Mouse (Mus musculus): ENCODE data around the gene C2cd2. TPM values are rescaled to one million over a fixed set of nuclear protein-coding genes. Genes with fewer than 3 reads are reported as not detected.

Gene C2cd2
- polyA plus RNA-seq, 2 experiments: 14.2 to 21.7 TPM

DNA sequence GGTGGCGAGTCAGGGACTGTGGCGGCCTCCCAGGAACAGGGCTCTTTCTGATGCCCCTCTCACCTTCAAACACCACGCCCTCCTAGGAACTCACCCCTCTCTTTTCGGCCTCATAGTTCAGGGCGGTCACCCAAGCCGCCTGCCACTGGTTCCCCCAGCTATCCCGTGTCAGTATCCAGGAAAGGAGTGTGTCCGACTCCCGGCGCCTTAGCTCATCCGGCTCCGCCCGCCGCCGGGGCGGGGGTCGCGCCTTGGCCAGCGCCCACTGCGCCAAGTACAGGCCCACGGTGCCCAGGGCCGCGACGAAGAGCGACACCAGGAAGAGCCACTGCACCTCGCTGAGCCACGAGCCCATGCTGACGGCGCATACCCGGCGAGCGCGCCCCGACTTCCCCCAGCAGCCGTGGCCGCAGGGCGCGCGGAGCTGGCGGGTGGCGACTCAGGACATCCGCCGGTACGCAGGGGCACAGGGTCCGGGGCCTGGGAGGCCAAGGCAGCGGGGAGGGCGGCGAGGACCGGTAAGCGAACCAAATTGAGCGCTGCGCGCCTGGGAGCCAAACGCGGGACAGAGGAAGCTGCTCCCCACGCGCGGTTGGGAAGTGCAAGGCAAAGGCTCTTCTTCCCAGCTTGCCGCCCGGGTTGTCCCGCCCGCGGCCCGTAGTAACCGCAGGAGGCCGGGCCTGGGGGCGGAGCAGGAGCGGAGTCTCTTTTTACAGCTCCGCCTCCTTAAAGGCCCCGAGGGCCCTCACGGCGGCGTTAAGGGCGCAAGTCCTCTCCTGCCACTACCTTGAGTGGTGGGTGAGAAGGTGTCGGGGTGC is 40.2 kb downstream of the C2cd2 start:
- ATAC-seq (ENCODE audit: low FRiP score, low read depth) (peak; percentile 92), DNase-seq (ENCODE audit: low spot score) (peak; percentile 79)
- Histone ChIP-seq H3K9ac (ENCODE audit: low read depth, low read length, severe bottlenecking) (peak overlapping the region; percentile 86), H3K4me2 (replicated peaks; ENCODE audit: low read depth, low read length, severe bottlenecking) (peak overlapping the region; percentile 91), H3K27me3 (ENCODE audit: control insufficient read depth, insufficient read depth, low read length) (no peaks in the 10 kb centered on the region), H3K4me1 (ENCODE audit: control insufficient read depth, insufficient read depth, low read length) (no peaks in the 10 kb centered on the region; the same call in 1 of the 2 replicates), H3K27ac (replicated peaks; ENCODE audit: low read depth, low read length) (peak overlapping the region; percentile 80), H3K36me3 (ENCODE audit: control insufficient read depth, insufficient read depth, low read length) (no peaks in the 10 kb centered on the region), H3K4me3 (replicated peaks; ENCODE audit: low read length) (peak overlapping the region; percentile 85), H3K9me3 (ENCODE audit: control insufficient read depth, low read length) (no peaks in the 10 kb centered on the region)
- 0 out of 2 replicates have a peak, but pooled peaks have one; percentile 52 for TF ChIP-seq POLR2A (IDR thresholded peaks at IDR 0.05; ENCODE audit: borderline replicate concordance, extremely low read depth, insufficient read depth, insufficient read length)
- 0% methylated on average over 75 of the region's 75 CpGs for WGBS

- Histone ChIP-seq H3K4me3 (replicated peaks; ENCODE audit: low read length) (no peak overlapping the region), H3K4me1 (ENCODE audit: control insufficient read depth, insufficient read depth, low read length) (no peaks in the 10 kb centered on the region; the same call in 1 of the 2 replicates), H3K9ac (ENCODE audit: low read depth, low read length, severe bottlenecking) (no peak overlapping the region), H3K27ac (replicated peaks; ENCODE audit: low read depth, low read length) (no peak overlapping the region), H3K9me3 (ENCODE audit: control insufficient read depth, low read length) (no peaks in the 10 kb centered on the region), H3K27me3 (ENCODE audit: control insufficient read depth, insufficient read depth, low read length) (no peaks in the 10 kb centered on the region), H3K36me3 (ENCODE audit: control insufficient read depth, insufficient read depth, low read length) (no peaks in the 10 kb centered on the region), H3K4me2 (replicated peaks; ENCODE audit: low read depth, low read length, severe bottlenecking) (no peak overlapping the region)
- no peak for DNase-seq (ENCODE audit: low spot score)
- TF ChIP-seq POLR2A (IDR thresholded peaks at IDR 0.05; ENCODE audit: borderline replicate concordance, extremely low read depth, insufficient read depth, insufficient read length): no peak
- WGBS: 100% methylated on average over 1 of the region's 1 CpGs
- ATAC-seq (ENCODE audit: low FRiP score, low read depth): no peak
These were observed 41.8 kb downstream of the C2cd2 start for GRCm38 (mm10) chr16:97920621-97921020.

DNA sequence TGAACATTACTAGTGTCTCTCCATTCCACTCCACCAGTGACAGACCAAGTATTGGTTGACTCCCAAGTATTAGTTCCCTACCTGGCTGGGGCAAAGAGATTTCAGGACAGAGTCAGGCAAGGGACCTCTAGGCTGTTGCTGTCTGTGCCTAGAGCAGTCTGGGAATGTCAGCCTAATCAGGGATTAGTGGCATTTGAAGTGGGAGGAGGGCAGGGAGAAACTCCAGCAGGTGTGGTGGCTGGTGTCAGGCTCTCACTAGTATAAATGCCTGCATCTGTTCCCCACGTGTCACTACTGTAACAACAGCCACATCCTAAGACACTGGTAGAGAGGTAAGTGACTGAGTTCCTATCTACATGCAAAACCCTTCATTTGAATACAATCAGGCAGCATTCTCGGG is 42.6 kb downstream of the C2cd2 start:
- H3K27me3 ChIP-seq (ENCODE audit: control insufficient read depth, insufficient read depth, low read length): no peaks in the 10 kb centered on the region
- H3K36me3 ChIP-seq (ENCODE audit: control insufficient read depth, insufficient read depth, low read length): no peaks in the 10 kb centered on the region
- no peak overlapping the region for H3K9ac ChIP-seq (ENCODE audit: low read depth, low read length, severe bottlenecking)
- H3K4me1 ChIP-seq (ENCODE audit: control insufficient read depth, insufficient read depth, low read length): no peaks in the 10 kb centered on the region; the same call in 1 of the 2 replicates
- DNase-seq (ENCODE audit: low spot score): no peak
- no peak overlapping the region for H3K4me2 ChIP-seq (replicated peaks; ENCODE audit: low read depth, low read length, severe bottlenecking)
- H3K4me3 ChIP-seq (replicated peaks; ENCODE audit: low read length): no peak overlapping the region
- no peak for TF ChIP-seq POLR2A (IDR thresholded peaks at IDR 0.05; ENCODE audit: borderline replicate concordance, extremely low read depth, insufficient read depth, insufficient read length)
- 38% methylated on average over 2 of the region's 2 CpGs for WGBS
- H3K27ac ChIP-seq (replicated peaks; ENCODE audit: low read depth, low read length): no peak overlapping the region
- H3K9me3 ChIP-seq (ENCODE audit: control insufficient read depth, low read length): no peaks in the 10 kb centered on the region
- no peak for ATAC-seq (ENCODE audit: low FRiP score, low read depth)

DNA sequence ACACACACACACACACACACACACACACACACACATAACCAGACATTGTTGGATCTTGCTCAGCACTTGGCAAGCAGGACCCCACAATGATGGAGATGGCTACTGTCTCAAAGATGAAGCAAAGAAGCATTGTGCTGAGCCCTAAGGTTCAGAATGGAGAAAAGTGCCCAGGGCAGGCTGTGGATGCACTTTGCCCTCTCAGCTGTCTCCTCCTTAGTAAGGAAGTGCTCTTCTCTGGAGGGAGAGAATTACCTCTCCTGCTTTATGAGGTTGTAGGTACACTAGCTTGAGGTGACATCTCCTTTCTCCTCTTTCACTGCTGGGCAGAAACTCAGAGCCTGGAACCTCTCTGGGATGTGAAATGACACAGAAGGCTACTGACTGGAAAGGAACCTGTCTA is 49.5 kb downstream of the C2cd2 start:
- Histone ChIP-seq H3K4me3 (replicated peaks; ENCODE audit: low read length) (no peak overlapping the region), H3K27ac (replicated peaks; ENCODE audit: low read depth, low read length) (no peak overlapping the region), H3K9ac (ENCODE audit: low read depth, low read length, severe bottlenecking) (no peak overlapping the region), H3K36me3 (ENCODE audit: control insufficient read depth, insufficient read depth, low read length) (no peaks in the 10 kb centered on the region), H3K9me3 (ENCODE audit: control insufficient read depth, low read length) (no peaks in the 10 kb centered on the region), H3K27me3 (ENCODE audit: control insufficient read depth, insufficient read depth, low read length) (no peaks in the 10 kb centered on the region), H3K4me2 (replicated peaks; ENCODE audit: low read depth, low read length, severe bottlenecking) (no peak overlapping the region), H3K4me1 (ENCODE audit: control insufficient read depth, insufficient read depth, low read length) (no peaks in the 10 kb centered on the region)
- no peak for ATAC-seq (ENCODE audit: low FRiP score, low read depth)
- DNase-seq (ENCODE audit: low spot score): no peak
- TF ChIP-seq POLR2A (IDR thresholded peaks at IDR 0.05; ENCODE audit: borderline replicate concordance, extremely low read depth, insufficient read depth, insufficient read length): no peak

- no peak overlapping the region for H3K4me3 ChIP-seq (replicated peaks; ENCODE audit: low read length)
- ATAC-seq (ENCODE audit: low FRiP score, low read depth): no peak
- H3K4me2 ChIP-seq (replicated peaks; ENCODE audit: low read depth, low read length, severe bottlenecking): no peak overlapping the region
- H3K27ac ChIP-seq (replicated peaks; ENCODE audit: low read depth, low read length): no peak overlapping the region
- no peaks in the 10 kb centered on the region for H3K27me3 ChIP-seq (ENCODE audit: control insufficient read depth, insufficient read depth, low read length)
- TF ChIP-seq POLR2A (IDR thresholded peaks at IDR 0.05; ENCODE audit: borderline replicate concordance, extremely low read depth, insufficient read depth, insufficient read length): no peak
- H3K9ac ChIP-seq (ENCODE audit: low read depth, low read length, severe bottlenecking): no peak overlapping the region
- 81% methylated on average over 1 of the region's 1 CpGs for WGBS
- no peaks in the 10 kb centered on the region for H3K36me3 ChIP-seq (ENCODE audit: control insufficient read depth, insufficient read depth, low read length)
- DNase-seq (ENCODE audit: low spot score): no peak
- no peaks in the 10 kb centered on the region for H3K4me1 ChIP-seq (ENCODE audit: control insufficient read depth, insufficient read depth, low read length)
- H3K9me3 ChIP-seq (ENCODE audit: control insufficient read depth, low read length): no peaks in the 10 kb centered on the region
These were observed 53.0 kb downstream of the C2cd2 start for GRCm38 (mm10) chr16:97909356-97909755.

All from limb, embryonic 14.5 days (tissue).